ENCODE assay signal across 20 mouse cellular contexts in genomic region chr8:10971984-10972383, GRCm38 (mm10). TPM values are rescaled to one million over a fixed set of nuclear protein-coding genes. Genes with fewer than 3 reads are reported as not detected.
DNase-seq lines count a peak whose midpoint lies in the region; ATAC-seq and TF ChIP-seq lines count a peak whose summit lies in the region.
"Had no signal": no experiment of that assay in that cellular context is flagged by ENCODE, and none has a peak within 500 bp of the region (broad histone marks: within the 10 kb centered on the region; RNA-seq: fewer than 3 reads in every experiment).

No protein-coding gene starts in this region.

- DNase-seq in forebrain, embryonic 10.5 days (ENCODE audit: extremely low spot score, low spot score), result no peak
- DNase-seq in forebrain, embryonic 14.5 days (ENCODE audit: low spot score), result no peak
- DNase-seq in kidney, postnatal 14 days, result no peak
- no peak for DNase-seq in midbrain, embryonic 11.5 days (ENCODE audit: low spot score, missing footprints)
- no peak for DNase-seq in thymus, adult 2 months
- DNase-seq: cerebellum, adult 18-20 months; cerebellum, postnatal 25 days; gastrocnemius, postnatal 36 days; heart, postnatal 14 days; kidney, postnatal 36 days; left cerebral cortex, postnatal 4 days; lung, postnatal 10 days had no signal

- H3K9ac ChIP-seq in forebrain, embryonic 14.5 days (ENCODE audit: low read length), result no peak overlapping the region
- no peak overlapping the region for H3K9ac ChIP-seq in kidney, embryonic 15.5 days
- no peak overlapping the region for H3K9ac ChIP-seq in midbrain, embryonic 13.5 days (replicated peaks)
- no peak overlapping the region for H3K9ac ChIP-seq in midbrain, embryonic 11.5 days (ENCODE audit: low read length)
- H3K9ac ChIP-seq in limb, embryonic 15.5 days, result no peak overlapping the region
- H3K9ac ChIP-seq: liver, embryonic 12.5 days had no signal

- peaks cover 46% of the 10 kb centered on the region for H3K27me3 ChIP-seq in forebrain, embryonic 10.5 days (ENCODE audit: poor library complexity, severe bottlenecking)
- H3K27me3 ChIP-seq in forebrain, embryonic 14.5 days (replicated peaks; ENCODE audit: control insufficient read depth, insufficient read depth, low read length), result no peaks in the 10 kb centered on the region
- H3K27me3 ChIP-seq in kidney, embryonic 15.5 days, result no peaks in the 10 kb centered on the region
- peaks cover 13% of the 10 kb centered on the region for H3K27me3 ChIP-seq in midbrain, embryonic 13.5 days
- H3K27me3 ChIP-seq in midbrain, embryonic 11.5 days (ENCODE audit: control insufficient read depth, insufficient read depth, low read length), result no peaks in the 10 kb centered on the region; the same call in 1 of the 2 replicates
- H3K27me3 ChIP-seq in limb, embryonic 15.5 days, result no peaks in the 10 kb centered on the region
- no peaks in the 10 kb centered on the region for H3K27me3 ChIP-seq in thymus, adult 2 months (ENCODE audit: control insufficient read depth, insufficient read depth, low read length)

- no peak for ATAC-seq in forebrain, embryonic 14.5 days
- ATAC-seq in kidney, embryonic 15.5 days (replicated peaks; ENCODE audit: low FRiP score), result no peak
- no peak for ATAC-seq in midbrain, embryonic 13.5 days
- no peak for ATAC-seq in midbrain, embryonic 11.5 days (ENCODE audit: low FRiP score)
- ATAC-seq in limb, embryonic 15.5 days (ENCODE audit: insufficient number of reproducible peaks, low FRiP score, low TSS enrichment, low read depth), result no peak
- ATAC-seq: forebrain, embryonic 16.5 days; hindbrain, postnatal 0 days; intestine, postnatal 0 days; liver, embryonic 12.5 days had no signal

- H3K27ac ChIP-seq in forebrain, embryonic 10.5 days, result peak overlapping the region; percentile 83
- H3K27ac ChIP-seq in forebrain, embryonic 14.5 days (ENCODE audit: low read depth, low read length), result no peak overlapping the region
- peak overlapping the region; percentile 71 for H3K27ac ChIP-seq in kidney, embryonic 15.5 days
- 0 out of 2 replicates have a peak overlapping the region, but pooled peaks have one; percentile 71 for H3K27ac ChIP-seq in midbrain, embryonic 13.5 days
- no peak overlapping the region for H3K27ac ChIP-seq in midbrain, embryonic 11.5 days (ENCODE audit: low read depth, low read length)
- H3K27ac ChIP-seq in limb, embryonic 15.5 days, result 0 out of 2 replicates have a peak overlapping the region, but pooled peaks have one; percentile 76
- H3K27ac ChIP-seq in thymus, adult 2 months (ENCODE audit: control insufficient read depth, insufficient read depth, low read length), result no peak overlapping the region

- H3K4me3 ChIP-seq in forebrain, embryonic 10.5 days, result no peak overlapping the region
- no peak overlapping the region for H3K4me3 ChIP-seq in forebrain, embryonic 14.5 days (ENCODE audit: low read depth, low read length)
- no peak overlapping the region for H3K4me3 ChIP-seq in kidney, embryonic 15.5 days (replicated peaks)
- H3K4me3 ChIP-seq in midbrain, embryonic 13.5 days (replicated peaks), result no peak overlapping the region
- no peak overlapping the region for H3K4me3 ChIP-seq in midbrain, embryonic 11.5 days (ENCODE audit: low read depth, low read length)
- no peak overlapping the region for H3K4me3 ChIP-seq in limb, embryonic 15.5 days
- H3K4me3 ChIP-seq in thymus, adult 2 months (ENCODE audit: control insufficient read depth, insufficient read depth, low read length), result no peak overlapping the region
- H3K4me3 ChIP-seq: liver, embryonic 12.5 days had no signal

- no peak for TF ChIP-seq CTCF in thymus, adult 2 months (IDR thresholded peaks at IDR 0.05; ENCODE audit: borderline replicate concordance, control insufficient read depth, extremely low read depth, insufficient read depth, low read length, poor library complexity)

- WGBS in forebrain, embryonic 10.5 days, result 27% methylated on average over 3 of the region's 3 CpGs
- WGBS in forebrain, embryonic 14.5 days, result 56% methylated on average over 3 of the region's 3 CpGs
- WGBS in kidney, embryonic 15.5 days, result 68% methylated on average over 3 of the region's 3 CpGs
- 35% methylated on average over 3 of the region's 3 CpGs for WGBS in midbrain, embryonic 13.5 days
- WGBS in midbrain, embryonic 11.5 days, result 37% methylated on average over 3 of the region's 3 CpGs
- WGBS in limb, embryonic 15.5 days, result 79% methylated on average over 3 of the region's 3 CpGs
- 91% methylated on average over 3 of the region's 3 CpGs for WGBS in thymus, adult 2 months

- no peaks in the 10 kb centered on the region for H3K36me3 ChIP-seq in forebrain, embryonic 10.5 days (replicated peaks)
- no peaks in the 10 kb centered on the region for H3K36me3 ChIP-seq in forebrain, embryonic 14.5 days (ENCODE audit: control insufficient read depth, insufficient read depth, low read length)
- no peaks in the 10 kb centered on the region for H3K36me3 ChIP-seq in kidney, embryonic 15.5 days
- no peaks in the 10 kb centered on the region for H3K36me3 ChIP-seq in midbrain, embryonic 13.5 days
- no peaks in the 10 kb centered on the region for H3K36me3 ChIP-seq in midbrain, embryonic 11.5 days (ENCODE audit: control insufficient read depth, insufficient read depth, low read length)
- no peaks in the 10 kb centered on the region for H3K36me3 ChIP-seq in limb, embryonic 15.5 days
- H3K36me3 ChIP-seq in thymus, adult 2 months (ENCODE audit: control insufficient read depth, insufficient read depth, low read length), result no peaks in the 10 kb centered on the region
- H3K36me3 ChIP-seq: liver, embryonic 12.5 days had no signal

- H3K4me2 ChIP-seq in forebrain, embryonic 14.5 days (ENCODE audit: low read length), result no peak overlapping the region
- no peak overlapping the region for H3K4me2 ChIP-seq in kidney, embryonic 15.5 days
- H3K4me2 ChIP-seq in midbrain, embryonic 13.5 days (replicated peaks), result no peak overlapping the region
- H3K4me2 ChIP-seq in midbrain, embryonic 11.5 days, result no peak overlapping the region; the same call in 1 of the 2 replicates
- no peak overlapping the region for H3K4me2 ChIP-seq in limb, embryonic 15.5 days
- H3K4me2 ChIP-seq: heart, embryonic 11.5 days; liver, embryonic 12.5 days had no signal

- TF ChIP-seq POLR2A in thymus, adult 2 months (IDR thresholded peaks at IDR 0.05; ENCODE audit: control insufficient read depth, extremely low read depth, insufficient read depth, low read length, poor library complexity), result no peak

- H3K9me3 ChIP-seq in forebrain, embryonic 10.5 days, result no peaks in the 10 kb centered on the region
- no peaks in the 10 kb centered on the region for H3K9me3 ChIP-seq in forebrain, embryonic 14.5 days (replicated peaks; ENCODE audit: control insufficient read depth, low read length)
- H3K9me3 ChIP-seq in kidney, embryonic 15.5 days (replicated peaks), result no peaks in the 10 kb centered on the region
- no peaks in the 10 kb centered on the region for H3K9me3 ChIP-seq in midbrain, embryonic 13.5 days
- no peaks in the 10 kb centered on the region for H3K9me3 ChIP-seq in midbrain, embryonic 11.5 days (ENCODE audit: control insufficient read depth, low read length)
- no peaks in the 10 kb centered on the region for H3K9me3 ChIP-seq in limb, embryonic 15.5 days
- H3K9me3 ChIP-seq: liver, embryonic 12.5 days had no signal

- H3K4me1 ChIP-seq in forebrain, embryonic 10.5 days, result peaks cover 71% of the 10 kb centered on the region
- peaks cover 15% of the 10 kb centered on the region for H3K4me1 ChIP-seq in forebrain, embryonic 14.5 days (ENCODE audit: control insufficient read depth, insufficient read depth, low read length)
- peaks cover 76% of the 10 kb centered on the region for H3K4me1 ChIP-seq in kidney, embryonic 15.5 days
- H3K4me1 ChIP-seq in midbrain, embryonic 13.5 days (replicated peaks), result peaks cover 44% of the 10 kb centered on the region
- H3K4me1 ChIP-seq in midbrain, embryonic 11.5 days (ENCODE audit: control insufficient read depth, insufficient read depth, low read length), result peaks cover 26% of the 10 kb centered on the region
- H3K4me1 ChIP-seq in limb, embryonic 15.5 days, result peaks cover 54% of the 10 kb centered on the region
- no peaks in the 10 kb centered on the region; the same call in 1 of the 2 replicates for H3K4me1 ChIP-seq in thymus, adult 2 months (replicated peaks; ENCODE audit: control insufficient read depth, insufficient read depth, low read length)

RNA-seq across cellular contexts. Expression of gene Irs2, which starts 36.3 kb away (rescaled TPM):
- polyA plus RNA-seq in forebrain, embryonic 10.5 days (2016; fragmentation: Nextera tagmentation; extraction: Ambion mirVana), result 5.7 and 6.1 TPM in 2 replicates
- 3.9 and 4.0 TPM in 2 replicates for polyA plus RNA-seq in forebrain, embryonic 14.5 days (2014; fragmentation: Nextera tagmentation; extraction: Ambion mirVana)
- polyA plus RNA-seq in kidney, embryonic 15.5 days (2015; fragmentation: Nextera tagmentation; extraction: Ambion mirVana), result 5.6 and 5.7 TPM in 2 replicates
- polyA plus RNA-seq in midbrain, embryonic 13.5 days (2015; fragmentation: Nextera tagmentation; extraction: Ambion mirVana), result 5.6 and 5.9 TPM in 2 replicates
- polyA plus RNA-seq in midbrain, embryonic 11.5 days (2014; fragmentation: Nextera tagmentation; extraction: Ambion mirVana), result 5.2 and 6.2 TPM in 2 replicates
- 5.1 and 6.5 TPM in 2 replicates for polyA plus RNA-seq in limb, embryonic 15.5 days (2015; fragmentation: Nextera tagmentation; extraction: Ambion mirVana)
- polyA plus RNA-seq in thymus, adult 2 months (2012; rRNA removed), result 17.1 and 20.4 TPM in 2 replicates

Comparison
In these comparisons a context has a peak if more than half of its experiments do, and no peak if none do; other contexts are left out.
1. H3K27ac ChIP-seq: peak in forebrain, embryonic 10.5 days (single experiment), kidney, embryonic 15.5 days (single experiment), midbrain, embryonic 13.5 days (single experiment) and limb, embryonic 15.5 days (single experiment); none in forebrain, embryonic 14.5 days (single experiment), midbrain, embryonic 11.5 days (single experiment) and thymus, adult 2 months (single experiment).